Mouse (Mus musculus) right cerebral cortex, postnatal 4 days (tissue): ENCODE measurements at regions not wholly inside any gene's neighbourhood (a gene's known extent, or its start where the extent isn't known, plus 50 kb on each side); places are given as distances from the start of the nearest gene placed in this dataset.
A peak's percentile ranks its signal among the peaks of the same experiment; 100 is the strongest.

Experiments used
- DNase-seq: peaks from one replicate; pipeline ENCODE4 v3.0.0-alpha.2; 2022

DNA sequence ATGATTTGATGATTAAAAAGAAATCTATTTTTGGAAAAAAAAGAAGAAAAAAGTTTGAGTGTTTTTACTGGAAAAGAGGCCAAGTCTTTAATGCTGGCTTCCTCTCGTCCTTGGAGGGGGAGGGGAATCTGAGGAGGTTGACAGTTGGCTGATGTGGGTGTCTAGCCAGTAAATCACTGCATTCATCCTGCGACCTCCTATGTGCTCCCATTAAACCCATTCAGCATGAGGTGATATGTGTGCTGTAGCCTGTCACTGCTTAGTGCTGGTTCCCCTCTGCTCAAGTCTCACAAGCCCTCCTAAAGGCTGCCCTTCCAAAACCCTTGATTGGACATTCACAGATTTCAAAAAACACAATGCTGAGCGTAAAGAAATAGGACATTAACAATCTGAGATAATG lies 68.7 kb downstream of the Atoh1 start:
- DNase-seq = no peak

- DNase-seq = no peak
These were observed 69.9 kb downstream of the Atoh1 start for GRCm38 (mm10) chr6:64798804-64799203.

DNA sequence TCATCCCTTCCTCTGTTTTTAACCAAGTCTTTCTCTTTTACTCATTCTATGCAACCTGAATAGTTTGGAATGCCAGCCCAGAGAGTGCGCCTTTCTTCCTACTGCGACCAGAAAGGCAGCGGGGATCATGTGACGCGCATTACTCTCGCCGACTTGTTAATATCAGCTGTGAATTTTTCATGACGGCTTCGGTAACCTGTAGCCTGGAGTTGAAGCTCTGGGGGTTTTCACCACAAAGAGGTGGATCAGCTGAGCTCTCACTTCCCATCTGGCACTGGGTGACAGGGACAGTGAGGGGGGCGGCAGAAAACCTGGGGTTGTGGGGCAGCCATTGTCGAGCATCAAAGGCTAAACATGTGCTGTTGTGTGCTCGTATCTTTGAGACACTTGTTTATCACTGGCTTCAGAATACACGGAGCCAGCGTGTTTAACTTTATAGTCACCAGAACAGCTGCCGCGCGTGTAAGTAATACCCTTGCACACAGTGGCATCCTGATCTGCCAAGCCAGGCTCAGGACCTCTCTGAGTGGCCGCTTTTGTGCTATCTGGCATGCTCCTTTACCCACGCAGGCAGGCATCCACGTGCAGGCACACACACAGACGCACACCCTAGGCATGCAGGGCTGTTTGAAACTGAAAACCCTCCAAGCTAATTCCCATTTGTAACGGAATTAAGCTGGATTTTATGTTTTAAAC lies 70.5 kb downstream of the Atoh1 start:
- peak; percentile 3 for DNase-seq

GRCm38 (mm10) chr6:64800965-64801364 lies 72.0 kb downstream of the Atoh1 start:
- DNase-seq = no peak

DNA sequence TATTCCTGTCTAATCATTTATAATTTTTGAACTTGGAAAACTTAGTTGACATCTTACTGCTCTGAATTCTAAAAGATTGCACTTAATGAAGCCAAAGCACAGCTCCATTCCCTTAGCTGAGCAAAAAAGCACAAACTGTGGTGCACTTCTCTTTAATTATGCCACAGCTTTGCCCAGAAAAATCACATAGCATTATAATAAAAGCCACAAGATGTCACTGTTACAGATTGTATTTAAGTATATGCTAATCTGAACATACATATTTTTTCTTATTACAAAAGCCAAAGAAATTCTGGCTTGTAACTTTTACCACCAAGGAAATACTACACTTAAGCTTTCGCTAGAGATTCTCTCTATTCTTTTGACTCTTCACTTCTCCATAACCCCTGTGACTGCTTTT lies 86.2 kb downstream of the Atoh1 start:
- DNase-seq = no peak

- no peak for DNase-seq
These were observed 120.2 kb downstream of the Atoh1 start for GRCm38 (mm10) chr6:64849097-64849648.

DNA sequence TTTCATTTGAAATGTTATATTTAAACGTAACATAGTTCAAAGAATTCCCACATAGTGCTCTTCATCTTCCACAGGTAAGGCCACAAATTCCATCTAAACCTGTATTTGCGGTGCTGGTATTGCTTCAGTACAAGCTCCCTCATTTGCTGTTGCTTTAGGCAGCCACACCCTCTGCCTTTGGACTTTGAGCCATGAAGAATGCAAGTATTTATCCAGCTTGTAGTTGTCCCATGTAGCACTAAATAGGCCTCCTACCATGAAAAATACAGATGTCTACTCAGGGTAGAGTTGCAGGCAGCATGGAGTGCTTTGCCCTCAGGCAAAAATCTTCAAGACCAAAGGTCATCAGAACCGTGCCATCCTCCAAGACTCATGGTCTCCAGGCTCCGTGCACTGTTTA lies 134.0 kb downstream of the Atoh1 start:
- no peak for DNase-seq

GRCm38 (mm10) chr6:64896420-64896819 lies 146.0 kb upstream of the Smarcad1 start:
- DNase-seq = no peak
